Mouse (Mus musculus) liver, adult 2 months (tissue): ENCODE results near the gene Rdh13.

Experiments used
- CTCF ChIP-seq: fragments of 200-500 bp; IDR thresholded peaks from 2 replicates; pipeline ENCODE4 v1.5.1; 2011; ENCODE audit warnings: low read depth, low read length, control low read depth
- POLR2A ChIP-seq: fragments of 200-500 bp; IDR thresholded peaks from 2 replicates; pipeline ENCODE4 v1.6.1; 2011; ENCODE audit warnings: low read length, control low read depth; ENCODE audit not compliant: insufficient read depth; ENCODE audit errors: extremely low read depth

DNA sequence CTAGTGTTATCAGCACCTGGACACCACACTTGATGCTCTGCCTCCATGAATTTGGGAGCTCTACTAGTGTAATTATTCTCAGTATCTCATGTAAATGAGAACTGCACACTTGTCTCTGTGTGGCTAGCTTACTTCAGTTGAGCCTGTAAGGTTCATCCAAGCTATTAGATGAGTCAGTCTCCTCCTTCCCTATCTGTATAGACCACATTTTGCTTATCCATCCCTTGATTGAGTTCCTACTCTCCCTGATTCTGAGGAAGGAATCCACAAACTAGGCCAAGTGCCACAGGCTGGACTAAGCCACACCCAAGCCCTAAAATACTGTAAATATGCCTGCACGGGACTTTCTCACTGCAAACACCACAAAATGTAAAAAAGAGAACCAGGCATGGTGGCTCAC is 48.5 kb upstream of the Rdh13 start:
- TF ChIP-seq CTCF (no peak), POLR2A (no peak)
